Mouse (Mus musculus) right cerebral cortex, adult 18-20 months (tissue): ENCODE results near the gene Kif23.
A peak's percentile ranks its signal among the peaks of the same experiment; 100 is the strongest.

Source experiments
- DNase-seq: peaks from one replicate; pipeline ENCODE4 v3.0.0; 2022; ENCODE audit warnings: mixed read lengths

Kif23 gene

GRCm38 (mm10) chr9:61945973-61946611 is 482 bp downstream of the Kif23 start:
- peak; percentile 14 for DNase-seq

GRCm38 (mm10) chr9:61941054-61941453 is 5.5 kb downstream of the Kif23 start:
- no peak for DNase-seq

GRCm38 (mm10) chr9:61933333-61933732 is 13.2 kb downstream of the Kif23 start:
- DNase-seq: no peak

GRCm38 (mm10) chr9:61932009-61932408 is 14.6 kb downstream of the Kif23 start:
- no peak for DNase-seq

GRCm38 (mm10) chr9:61925086-61925660 is 21.4 kb downstream of the Kif23 start:
- DNase-seq: no peak

- DNase-seq: no peak
These were observed 26.2 kb downstream of the Kif23 start for GRCm38 (mm10) chr9:61920331-61920730.

- DNase-seq: no peak
These were observed 27.1 kb downstream of the Kif23 start for GRCm38 (mm10) chr9:61919464-61919863.

GRCm38 (mm10) chr9:61917436-61917835 is 29.1 kb downstream of the Kif23 start:
- no peak for DNase-seq

GRCm38 (mm10) chr9:61916986-61917385 is 29.6 kb downstream of the Kif23 start:
- DNase-seq: no peak

- no peak for DNase-seq
These were observed 31.1 kb downstream of the Kif23 start for GRCm38 (mm10) chr9:61915393-61916005.

GRCm38 (mm10) chr9:61914917-61915300 is 31.7 kb downstream of the Kif23 start:
- DNase-seq: no peak

- peak; percentile 97 for DNase-seq
These were observed 32.2 kb downstream of the Kif23 start, which contains the start of gene Rplp1 for GRCm38 (mm10) chr9:61914203-61914916. Rplp1 (minus strand) TSS chr9:61914542.

GRCm38 (mm10) chr9:61911300-61912128 is 35.1 kb downstream of the Kif23 start:
- no peak for DNase-seq

- no peak for DNase-seq
These were observed 35.9 kb downstream of the Kif23 start for GRCm38 (mm10) chr9:61910526-61911256.

GRCm38 (mm10) chr9:61909633-61910032 is 36.9 kb downstream of the Kif23 start:
- no peak for DNase-seq

- DNase-seq: no peak
These were observed 37.7 kb downstream of the Kif23 start for GRCm38 (mm10) chr9:61908832-61909407.

- no peak for DNase-seq
These were observed 38.2 kb downstream of the Kif23 start for GRCm38 (mm10) chr9:61908341-61908740.

GRCm38 (mm10) chr9:61907621-61908295 is 38.8 kb downstream of the Kif23 start:
- no peak for DNase-seq

GRCm38 (mm10) chr9:61906912-61907311 is 39.7 kb downstream of the Kif23 start:
- DNase-seq: no peak

- DNase-seq: no peak
These were observed 41.0 kb downstream of the Kif23 start for GRCm38 (mm10) chr9:61905576-61905975.

GRCm38 (mm10) chr9:61904201-61904600 is 42.4 kb downstream of the Kif23 start:
- DNase-seq: no peak
